Mouse (Mus musculus) forebrain, postnatal 0 days (tissue): Measurements from ENCODE around the gene Ngp. TPM values are rescaled to one million over a fixed set of nuclear protein-coding genes. Genes with fewer than 3 reads are reported as not detected.
"Not testable (repeated sequence)": the region's sequence is repeated elsewhere in the genome, so short reads cannot be mapped to it uniquely, and the experiment has no call there.

Source experiments
- ATAC-seq: fragments of 200-750 bp; cut with Nextera tagmentation; 2 replicates; pipeline ENCODE4 v1.8.0; 2017; ENCODE audit warnings: mild to moderate bottlenecking, moderate library complexity
- DNase-seq: peaks from one replicate; pipeline ENCODE4 v3.0.0-alpha.2; 2015
- H3K27ac ChIP-seq: fragments of 300-500 bp; sonication (generic); 2 replicates; pipeline ENCODE4 v1.5.1; 2014; ENCODE audit warnings: low read depth, mild to moderate bottlenecking, antibody characterized with exemption, low read length, moderate library complexity, mixed read lengths
- H3K27me3 ChIP-seq: fragments of 300-500 bp; sonication (generic); 2 replicates; pipeline ENCODE4 v1.6.1; 2014; ENCODE audit warnings: mild to moderate bottlenecking, low read length, mixed read lengths; ENCODE audit not compliant: insufficient read depth
- H3K36me3 ChIP-seq: fragments of 300-500 bp; sonication (generic); 2 replicates; pipeline ENCODE4 v1.6.1; 2014; ENCODE audit warnings: mild to moderate bottlenecking, moderate library complexity; ENCODE audit not compliant: insufficient read depth
- H3K4me1 ChIP-seq: fragments of 300-500 bp; sonication (generic); 2 replicates; pipeline ENCODE4 v1.6.1; 2014; ENCODE audit warnings: antibody characterized with exemption; ENCODE audit not compliant: insufficient read depth
- H3K4me2 ChIP-seq: fragments of 300-500 bp; sonication (generic); 2 replicates; pipeline ENCODE4 v1.6.1; 2014; ENCODE audit warnings: low read depth, mild to moderate bottlenecking, moderate library complexity
- H3K4me3 ChIP-seq: fragments of 300-500 bp; sonication (generic); 2 replicates; pipeline ENCODE4 v1.5.1; 2014; ENCODE audit warnings: low read depth, low read length, mixed read lengths
- H3K9ac ChIP-seq: fragments of 300-500 bp; sonication (generic); 2 replicates; pipeline ENCODE4 v1.6.1; 2014; ENCODE audit warnings: mild to moderate bottlenecking
- H3K9me3 ChIP-seq: fragments of 300-500 bp; sonication (generic); 2 replicates; pipeline ENCODE4 v1.6.1; 2016; ENCODE audit warnings: low read length
- CTCF ChIP-seq: sonication (generic); IDR thresholded peaks from 2 replicates; pipeline ENCODE4 v1.5.1; 2016; ENCODE audit warnings: antibody characterized with exemption, control low read depth, low read depth
- WGBS: fragments of 180-500 bp; shearing (Covaris S2); extraction: QIAGEN DNeasy Blood & Tissue Kit; methylation state at CpG from one replicate; pipeline ENCODE4 v1.1.7; 2014; 5-methylcytosine and 5-hydroxymethylcytosine counted together
- polyA plus RNA-seq: library from polyadenylated mRNA; unstranded; fragments of >200 nt; fragmentation: Nextera tagmentation; extraction: Ambion mirVana; gene quantifications from 2 replicates; pipeline ENCODE4 v1.2.1, GENCODE M21; 2015
- total RNA-seq: library from RNA; depleted of rRNA; stranded (reverse); fragments of >200 nt; gene quantifications from 2 replicates; pipeline ENCODE4 v1.2.3, GENCODE M21; 2014

The Ngp gene
- total and polyA plus RNA-seq, 2 experiments from 2014 or later: 1.4 TPM; not detected in 1

- H3K36me3 ChIP-seq, H3K4me3 ChIP-seq, H3K4me1 ChIP-seq, H3K4me2 ChIP-seq, H3K27ac ChIP-seq, DNase-seq, ATAC-seq, H3K9ac ChIP-seq, H3K27me3 ChIP-seq, H3K9me3 ChIP-seq: not testable (repeated sequence)
- peak; percentile 20; the same call in 1 of the 2 replicates for TF ChIP-seq CTCF
- 81% methylated on average over 4 of the region's 4 CpGs for WGBS
Measured at GRCm38 (mm10) chr9:110403240-110403639, 16.3 kb upstream of the Ngp start.

GRCm38 (mm10) chr9:110407311-110408098 lies 12.0 kb upstream of the Ngp start:
- peak overlapping the region; percentile 77 for H3K4me3 ChIP-seq
- ATAC-seq: peak; percentile 70
- no peaks in the 10 kb centered on the region for H3K9me3 ChIP-seq
- peak overlapping the region; percentile 80 for H3K9ac ChIP-seq
- H3K27me3 ChIP-seq: no peaks in the 10 kb centered on the region
- peaks cover 13% of the 10 kb centered on the region; the same call in 1 of the 2 replicates for H3K4me1 ChIP-seq
- peak overlapping the region; percentile 70 for H3K27ac ChIP-seq
- no peak for DNase-seq
- peak overlapping the region; percentile 69 for H3K4me2 ChIP-seq
- 0 out of 2 replicates have a peak, but pooled peaks cover 3% of the 10 kb centered on the region for H3K36me3 ChIP-seq
- 3% methylated on average over 41 of the region's 41 CpGs for WGBS
- TF ChIP-seq CTCF: no peak

- ATAC-seq: peak; percentile 97
- H3K9me3 ChIP-seq: no peaks in the 10 kb centered on the region
- under 1% methylated on average over 37 of the region's 39 CpGs for WGBS
- H3K27me3 ChIP-seq: no peaks in the 10 kb centered on the region
- peak within 1 kb of the TSS; percentile 80 for H3K9ac ChIP-seq
- H3K27ac ChIP-seq: peak within 1 kb of the TSS; percentile 86
- H3K4me2 ChIP-seq: peak within 1 kb of the TSS; percentile 69
- 0 out of 2 replicates have a peak, but pooled peaks cover 3% of the 10 kb centered on the region for H3K36me3 ChIP-seq
- peak; percentile 99 for DNase-seq
- TF ChIP-seq CTCF: no peak
- peaks cover 13% of the 10 kb centered on the region; the same call in 1 of the 2 replicates for H3K4me1 ChIP-seq
- peak within 1 kb of the TSS; percentile 77 for H3K4me3 ChIP-seq
Measured at GRCm38 (mm10) chr9:110408099-110408773, 11.3 kb upstream of the Ngp start, which contains the start of gene Ptpn23. Gene Ptpn23, minus strand, starts transcription at chr9:110408213.

- 38% methylated on average over 6 of the region's 6 CpGs for WGBS
- peak; percentile 75 for TF ChIP-seq CTCF
Measured at GRCm38 (mm10) chr9:110410908-110411887, 8.3 kb upstream of the Ngp start.

GRCm38 (mm10) chr9:110412926-110413325 lies 6.6 kb upstream of the Ngp start:
- WGBS: 73% methylated on average over 7 of the region's 7 CpGs

More at GRCm38 (mm10) chr9:110410908-110411887, 8.3 kb upstream of the Ngp start:
- no peaks in the 10 kb centered on the region for H3K27me3 ChIP-seq
- peaks cover 13% of the 10 kb centered on the region; the same call in 1 of the 2 replicates for H3K4me1 ChIP-seq
- ATAC-seq (no peak), DNase-seq (peak; percentile 70)
- H3K4me2 ChIP-seq: no peak overlapping the region
- H3K9ac ChIP-seq: no peak overlapping the region
- H3K4me3 ChIP-seq: no peak overlapping the region
- no peak overlapping the region for H3K27ac ChIP-seq
- no peaks in the 10 kb centered on the region for H3K36me3 ChIP-seq
- no peaks in the 10 kb centered on the region for H3K9me3 ChIP-seq

GRCm38 (mm10) chr9:110413785-110414184 lies 5.8 kb upstream of the Ngp start:
- TF ChIP-seq CTCF: peak; percentile 52
- no peaks in the 10 kb centered on the region for H3K27me3 ChIP-seq
- no peak overlapping the region for H3K4me3 ChIP-seq
- no peak for ATAC-seq
- DNase-seq: no peak
- 57% methylated on average over 9 of the region's 9 CpGs for WGBS
- no peaks in the 10 kb centered on the region for H3K9me3 ChIP-seq
- H3K4me1 ChIP-seq: peaks cover 2% of the 10 kb centered on the region; the same call in 1 of the 2 replicates
- no peak overlapping the region for H3K4me2 ChIP-seq
- no peak overlapping the region for H3K9ac ChIP-seq
- H3K27ac ChIP-seq: no peak overlapping the region
- H3K36me3 ChIP-seq: no peaks in the 10 kb centered on the region

More at GRCm38 (mm10) chr9:110412926-110413325, 6.6 kb upstream of the Ngp start:
- no peaks in the 10 kb centered on the region for H3K9me3 ChIP-seq
- H3K27ac ChIP-seq: no peak overlapping the region
- TF ChIP-seq CTCF: no peak
- no peaks in the 10 kb centered on the region for H3K36me3 ChIP-seq
- no peaks in the 10 kb centered on the region for H3K27me3 ChIP-seq
- H3K4me3 ChIP-seq: no peak overlapping the region
- ATAC-seq (no peak), DNase-seq (no peak)
- no peak overlapping the region for H3K9ac ChIP-seq
- H3K4me1 ChIP-seq: peaks cover 5% of the 10 kb centered on the region; the same call in 1 of the 2 replicates
- H3K4me2 ChIP-seq: no peak overlapping the region
